Mouse (Mus musculus): Measurements from ENCODE around the gene Tnpo1.
"Not testable (repeated sequence)": the region's sequence is repeated elsewhere in the genome, so short reads cannot be mapped to it uniquely, and the experiment has no call there.

The Tnpo1 gene

DNA sequence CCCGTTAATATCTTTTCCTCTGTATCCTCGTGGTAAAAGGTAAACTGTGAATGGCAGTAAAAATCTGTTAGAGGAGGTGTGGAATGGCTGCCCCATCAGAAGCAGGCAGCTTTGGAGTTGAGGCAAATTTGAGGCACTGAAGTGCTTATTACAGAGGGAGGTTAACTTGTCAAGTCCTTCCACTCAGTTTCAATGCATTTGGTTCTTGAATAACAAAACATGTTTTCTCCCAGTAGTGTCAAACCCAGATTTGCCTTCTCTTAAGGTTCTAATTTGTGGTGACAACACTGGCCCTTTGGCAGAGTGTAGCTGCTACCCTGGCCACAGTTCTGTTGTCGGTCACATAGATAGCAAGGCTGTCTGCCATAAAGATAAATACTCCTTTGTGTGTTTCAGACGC, 108.4 kb downstream of the Tnpo1 start:
- no peak for DNase-seq (ENCODE audit: low spot score)

DNA sequence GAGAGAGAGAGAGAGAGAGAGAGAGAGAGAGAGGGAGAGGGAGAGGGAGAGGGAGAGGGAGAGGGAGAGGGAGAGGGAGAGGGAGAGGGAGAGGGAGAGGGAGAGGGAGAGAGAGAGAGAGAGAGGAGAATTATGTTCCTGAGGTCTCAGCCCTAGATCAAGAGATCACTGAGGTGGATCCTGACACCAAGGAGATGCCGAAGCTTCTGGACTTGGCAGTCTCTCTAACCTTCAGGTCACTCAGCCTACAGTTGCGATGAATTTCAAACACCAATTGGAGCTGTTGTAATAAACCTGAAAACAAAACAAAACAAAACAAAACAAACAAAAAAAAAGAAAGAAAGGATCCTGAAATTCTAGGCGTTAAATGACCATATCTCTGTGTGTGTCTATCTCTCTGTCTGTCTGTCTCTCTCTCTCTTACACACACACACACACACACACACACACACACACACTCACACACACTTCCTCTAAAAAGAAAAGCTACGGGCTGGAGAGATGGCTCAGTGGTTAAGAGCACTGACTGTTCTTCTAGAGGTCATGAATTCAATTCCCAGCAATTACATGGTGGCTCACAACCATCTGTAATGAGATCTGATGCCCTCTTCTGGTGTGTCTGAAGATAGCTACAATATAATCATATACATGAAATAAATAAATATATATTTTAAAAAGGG, 109.1 kb downstream of the Tnpo1 start:
- not testable (repeated sequence) for DNase-seq (ENCODE audit: low spot score)

DNA sequence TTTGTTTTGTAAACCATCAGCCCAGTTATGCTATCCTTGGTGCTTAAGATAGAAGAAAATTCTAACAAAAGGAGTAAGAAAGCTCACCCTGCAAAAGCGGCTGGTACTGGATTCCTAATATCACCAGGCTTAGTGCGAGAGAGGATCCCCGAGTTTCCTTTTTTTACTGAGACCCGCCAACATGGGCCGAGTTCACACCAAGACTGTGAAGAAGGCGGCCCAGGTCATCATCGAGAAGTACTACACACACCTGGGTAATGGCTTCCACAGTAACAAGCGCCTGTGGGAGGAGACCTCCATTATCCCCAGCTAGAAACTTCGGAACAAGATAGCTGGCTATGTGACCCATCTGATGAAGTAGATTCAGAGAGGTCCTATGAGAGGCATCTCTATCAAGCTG, 109.6 kb downstream of the Tnpo1 start:
- no peak for DNase-seq (ENCODE audit: low spot score)

DNA sequence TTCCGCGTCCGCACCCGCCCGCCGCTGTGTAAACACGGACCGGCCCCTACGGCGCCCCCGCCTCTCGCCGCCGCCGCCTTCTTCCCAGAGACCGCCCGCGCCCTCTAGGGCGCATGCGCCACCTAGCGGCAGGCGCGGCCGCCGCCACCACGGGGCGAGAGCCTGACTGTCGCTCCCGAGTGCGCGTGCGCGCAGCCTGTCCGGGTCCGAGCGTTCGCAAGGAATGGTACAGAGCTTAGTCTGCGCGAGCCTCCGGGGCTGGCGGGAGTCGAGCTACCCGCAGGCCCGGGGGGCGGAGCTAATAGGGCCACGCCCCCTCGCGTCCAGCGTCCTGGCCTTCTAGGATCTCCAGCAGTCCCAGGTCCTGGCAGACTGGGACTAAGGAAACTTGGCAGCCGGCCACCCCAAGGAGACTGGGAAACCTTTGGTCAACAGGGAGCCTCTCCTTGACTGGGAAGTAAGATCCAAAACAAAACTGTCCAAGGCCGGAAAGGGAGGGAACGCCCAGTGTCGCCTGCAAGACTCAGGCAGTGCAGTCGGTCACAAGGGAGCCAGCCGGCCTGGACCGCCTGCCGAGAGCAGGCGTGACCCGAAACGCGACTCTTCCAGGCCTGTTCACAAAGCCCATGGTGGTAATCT, 110.9 kb downstream of the Tnpo1 start, which contains the start of gene Fcho2:
Gene Fcho2, minus strand, starts transcription at position 303 of the 639 bp plus-strand sequence.
- DNase-seq (ENCODE audit: low spot score): peak; percentile 99

DNA sequence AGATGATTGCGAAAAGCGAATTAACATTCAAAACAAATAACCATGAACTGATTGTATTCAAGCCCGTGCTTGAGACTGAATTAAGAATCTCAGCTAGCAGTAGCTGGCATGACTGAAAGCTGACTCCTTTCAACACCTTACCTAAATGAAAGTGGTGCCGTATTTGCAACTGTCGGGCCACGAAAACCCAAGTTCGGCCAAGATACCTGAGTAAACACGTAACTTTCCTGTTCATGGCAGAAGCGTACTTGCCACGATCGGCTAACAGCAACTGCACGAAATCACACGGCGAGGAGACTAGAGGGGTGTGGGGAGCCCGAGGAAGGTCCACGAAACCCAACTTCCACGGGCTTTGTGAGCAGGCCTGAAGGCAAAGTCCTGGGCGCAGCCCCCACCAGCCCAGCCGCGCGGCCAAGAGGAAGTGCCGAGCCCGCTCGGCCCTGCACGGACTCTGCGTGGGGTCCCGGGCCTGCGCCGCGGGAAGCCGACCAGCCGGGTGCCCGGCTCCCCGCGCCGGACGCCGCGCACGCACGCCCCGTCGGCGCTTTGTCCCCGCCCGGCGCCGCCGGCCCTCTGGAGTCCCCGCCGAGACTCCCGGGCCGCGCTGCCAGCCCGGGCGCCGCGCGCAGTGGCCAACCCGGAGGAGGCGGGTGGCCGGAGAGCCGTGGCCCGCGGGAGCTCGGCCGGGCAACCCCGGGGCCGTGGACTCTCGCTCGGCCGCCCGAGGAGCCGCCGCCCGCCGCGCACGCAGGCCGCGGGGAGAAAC, 111.7 kb downstream of the Tnpo1 start:
- peak; percentile 71 for DNase-seq (ENCODE audit: low spot score)

DNA sequence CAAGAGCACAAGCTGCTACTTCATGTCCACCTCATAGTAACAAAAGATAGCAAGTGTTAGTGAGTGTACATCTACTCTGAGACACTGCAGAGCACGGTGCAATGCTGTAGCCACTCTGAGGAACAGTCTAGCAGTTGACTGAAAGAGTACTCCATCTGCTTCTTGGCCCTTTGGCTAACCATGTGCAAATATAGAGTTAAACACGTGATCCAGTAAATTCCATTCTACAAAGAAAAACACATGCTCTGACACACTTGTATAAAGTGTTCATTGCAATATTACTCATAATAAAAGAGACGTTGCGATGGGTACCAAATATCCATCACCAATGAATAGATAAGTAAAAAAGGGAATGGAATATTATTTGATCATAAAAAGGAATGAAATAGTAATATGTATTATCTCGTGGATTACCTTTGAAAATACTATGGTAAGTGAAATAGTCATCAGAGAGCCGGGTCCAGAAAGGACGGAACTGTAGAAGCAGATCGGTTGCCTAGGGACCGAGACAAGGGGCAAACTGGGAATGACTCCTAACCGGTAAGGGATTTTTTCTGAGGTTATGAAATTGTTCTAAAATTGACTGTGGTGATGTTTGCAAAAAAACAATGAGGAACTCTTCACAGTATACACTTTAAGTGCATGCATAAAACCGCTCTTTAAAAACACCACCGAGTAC, 112.4 kb downstream of the Tnpo1 start:
- DNase-seq (ENCODE audit: low spot score): peak; percentile 35

DNA sequence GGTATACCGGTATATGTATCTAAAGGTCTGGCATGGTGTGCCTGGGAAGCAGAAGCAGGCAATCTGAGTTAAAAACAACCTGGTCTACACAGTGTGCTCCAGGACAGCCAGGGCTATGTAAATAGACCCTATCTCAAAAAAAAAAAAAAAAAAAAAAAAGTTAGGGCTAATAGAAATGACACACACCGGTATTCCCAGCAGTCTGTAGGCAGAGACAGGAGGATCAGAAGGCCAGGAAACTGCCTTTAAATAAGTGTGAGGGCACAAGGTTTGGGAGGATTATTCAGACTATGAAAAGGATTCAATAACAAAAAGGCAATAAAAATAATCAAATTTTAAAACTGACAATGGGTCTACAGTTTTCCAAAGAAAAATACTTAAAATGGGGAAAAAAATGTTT, 113.0 kb downstream of the Tnpo1 start:
- DNase-seq (ENCODE audit: low spot score): no peak

DNA sequence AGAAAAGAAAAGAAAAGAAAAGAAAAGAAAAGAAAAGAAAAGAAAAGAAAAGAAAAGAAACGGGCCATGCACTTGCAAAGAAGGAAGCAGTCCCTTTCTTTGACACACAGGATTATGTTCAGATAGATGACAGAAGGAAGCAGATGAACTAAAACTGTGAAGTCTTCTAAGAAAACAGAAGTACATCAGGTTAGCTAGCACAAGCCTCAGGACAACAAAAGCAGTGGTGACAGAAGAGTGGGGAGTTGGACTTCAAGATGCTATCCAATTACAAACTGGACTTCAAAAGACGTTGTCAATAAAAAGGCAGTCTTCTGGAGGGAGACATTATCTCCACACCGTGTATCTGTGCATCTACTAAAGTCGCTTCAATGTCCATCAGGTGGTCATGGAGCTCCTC, 113.9 kb downstream of the Tnpo1 start:
- DNase-seq (ENCODE audit: low spot score): no peak

DNA sequence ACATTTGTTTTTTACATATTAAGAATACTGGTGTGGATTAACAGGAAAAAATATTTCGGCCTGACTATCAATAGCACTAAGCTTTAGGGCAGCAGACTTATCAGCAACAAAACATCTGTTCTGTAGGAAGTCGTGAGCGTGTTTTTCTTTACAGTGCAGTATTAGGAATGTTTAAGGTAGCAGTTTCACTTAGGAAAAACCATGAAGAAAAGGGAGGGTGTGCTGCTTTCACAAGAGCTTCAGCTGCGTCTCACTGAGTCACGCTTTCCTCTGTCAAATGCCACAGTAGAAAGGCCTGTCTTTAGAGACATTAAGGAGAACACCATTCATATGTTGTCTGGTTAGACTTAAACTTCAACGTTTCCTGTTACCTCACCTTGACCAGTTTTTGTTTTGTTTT, 116.0 kb downstream of the Tnpo1 start:
- DNase-seq (ENCODE audit: low spot score): no peak

DNA sequence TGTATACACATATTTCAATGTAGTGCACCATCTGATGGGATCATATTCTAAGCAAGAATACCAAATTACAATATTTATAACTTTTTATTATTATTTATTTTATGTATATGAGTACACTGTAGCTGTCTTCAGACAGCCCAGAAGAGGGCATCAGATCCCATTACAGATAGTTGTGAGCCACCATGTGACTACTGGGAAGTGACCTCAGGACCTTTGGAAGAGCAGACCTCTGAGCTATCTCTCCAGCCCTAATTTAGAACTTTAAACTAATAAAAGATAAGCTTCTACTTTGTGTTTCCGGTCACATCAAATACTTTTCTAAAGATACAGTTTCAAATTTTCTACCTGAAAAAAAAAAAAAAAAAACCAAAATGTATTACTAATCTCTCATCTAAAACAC, 117.1 kb downstream of the Tnpo1 start:
- no peak for DNase-seq (ENCODE audit: low spot score)

DNA sequence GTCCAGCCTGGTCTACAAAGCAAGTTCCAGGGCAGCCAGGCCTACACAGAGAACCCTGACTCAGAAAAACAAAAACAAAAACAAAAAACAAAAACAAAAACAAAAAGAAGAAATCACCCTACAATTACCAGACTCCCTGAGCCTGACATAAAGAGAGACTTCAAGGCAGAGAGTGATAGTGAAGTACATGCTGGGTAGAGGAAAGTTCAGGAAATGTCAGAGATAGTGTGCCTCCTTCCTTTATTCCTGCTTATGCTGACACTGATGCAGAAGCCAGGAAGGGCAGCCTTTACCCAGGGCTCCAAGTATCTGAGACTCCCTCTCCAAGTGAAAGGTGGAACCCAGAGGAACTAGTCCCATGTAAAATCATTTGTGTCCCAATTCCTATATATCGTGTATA, 121.7 kb downstream of the Tnpo1 start:
- no peak for DNase-seq (ENCODE audit: low spot score)

DNA sequence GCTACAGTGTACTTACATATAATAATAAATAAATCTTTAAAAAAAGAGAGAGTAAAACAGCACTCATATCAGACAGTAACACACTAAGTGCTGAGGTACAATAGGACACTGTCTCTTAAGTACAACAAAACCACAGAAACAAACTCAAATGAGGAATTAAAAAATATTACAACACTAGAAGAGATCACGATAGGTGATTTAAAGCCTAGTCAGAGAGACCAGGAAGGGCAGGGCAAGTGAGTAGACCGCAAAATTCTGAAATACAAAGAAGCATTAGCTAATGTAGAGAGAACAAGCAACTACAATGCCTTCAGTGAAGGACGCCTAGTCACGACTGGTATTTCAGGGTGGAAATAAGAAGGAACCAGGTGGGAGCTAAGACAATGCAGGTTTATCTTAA, 122.5 kb downstream of the Tnpo1 start:
- DNase-seq (ENCODE audit: low spot score): no peak

DNA sequence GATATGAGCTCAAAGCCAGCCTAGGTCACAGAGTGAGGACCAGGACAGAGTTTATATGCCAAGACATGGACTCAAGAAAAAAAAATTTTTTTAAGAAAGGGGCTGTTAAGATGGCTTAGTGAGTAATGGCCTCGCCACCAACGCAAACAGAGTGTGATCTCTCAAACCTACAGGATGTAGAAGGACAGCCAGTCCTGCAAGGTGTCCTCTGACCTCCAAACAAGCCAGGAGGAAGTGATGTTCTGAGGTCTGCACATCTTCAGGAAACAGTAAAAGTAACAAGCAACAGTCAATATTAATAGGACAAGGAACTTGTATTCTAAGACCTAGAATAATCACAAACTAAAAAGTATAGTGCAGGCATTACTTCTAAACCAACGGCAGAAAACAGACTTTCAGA, 123.2 kb downstream of the Tnpo1 start:
- DNase-seq (ENCODE audit: low spot score): no peak

DNA sequence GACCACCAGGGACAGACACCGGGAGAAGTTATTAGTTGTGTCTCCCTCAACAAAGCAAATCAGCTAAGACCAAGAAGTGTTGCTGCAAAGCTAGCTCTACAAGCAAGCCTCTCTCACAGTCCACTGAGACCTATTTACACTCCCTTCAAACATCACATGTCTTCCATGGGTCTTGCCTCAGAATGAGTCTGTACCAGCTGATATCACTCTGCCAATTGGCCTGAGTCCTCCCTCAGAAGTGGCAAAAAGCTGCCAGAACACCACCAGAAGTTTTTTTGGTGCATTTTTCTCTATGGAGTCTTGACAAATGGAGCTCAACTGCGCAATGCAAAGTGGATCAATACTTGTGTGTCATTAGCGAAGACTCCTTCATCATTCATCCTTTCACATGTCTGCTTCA, 130.7 kb downstream of the Tnpo1 start:
- DNase-seq (ENCODE audit: low spot score): no peak

DNA sequence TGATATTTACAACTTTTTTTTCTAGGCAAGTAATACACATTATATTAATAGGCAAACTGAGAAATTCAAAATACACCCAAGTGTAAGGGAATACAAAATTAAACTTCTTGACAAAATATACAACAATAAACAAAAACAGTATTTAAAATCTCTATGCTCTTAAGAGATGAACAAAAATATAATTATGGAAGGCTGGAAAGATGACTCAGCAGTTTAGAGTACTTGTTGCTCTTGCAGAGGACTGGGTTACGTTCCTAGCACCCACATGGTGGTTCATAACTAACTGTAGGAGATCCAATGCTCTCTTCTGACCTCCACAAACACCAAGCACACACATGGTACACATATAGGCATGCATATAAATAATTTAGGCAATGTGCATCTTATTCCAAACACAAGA, 133.3 kb downstream of the Tnpo1 start:
- DNase-seq (ENCODE audit: low spot score): no peak

DNA sequence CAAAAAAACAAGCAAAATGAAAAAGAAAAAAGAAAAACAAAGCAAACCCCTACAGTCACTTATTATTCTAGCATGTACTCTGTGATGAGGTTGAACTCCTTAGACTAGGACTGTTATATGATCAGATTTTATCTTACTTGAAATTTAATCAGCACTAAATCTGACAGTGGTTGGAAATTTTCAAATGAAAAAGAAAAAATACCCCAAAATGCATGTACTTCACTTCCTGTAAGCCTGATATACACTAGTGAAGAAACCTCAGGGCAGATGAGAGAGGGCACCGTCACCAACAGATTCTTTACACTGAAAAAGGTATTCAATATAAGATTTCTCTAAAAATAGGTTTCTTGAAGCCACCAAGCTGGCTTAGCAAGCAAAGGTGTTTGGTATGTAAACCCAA, 134.5 kb downstream of the Tnpo1 start:
- DNase-seq (ENCODE audit: low spot score): no peak

All from MN1 (cell line).